Mouse (Mus musculus) right cerebral cortex, postnatal 36 days (tissue): ENCODE data around the gene Jak3.
A peak's percentile ranks its signal among the peaks of the same experiment; 100 is the strongest.

Experiments used
- DNase-seq, 2 experiments: peaks; one replicate each; pipeline ENCODE4 v3.0.0; 2022; ENCODE audit warnings: low spot score in 2 of 2, mixed read lengths in 1 of 2

The Jak3 gene

DNA sequence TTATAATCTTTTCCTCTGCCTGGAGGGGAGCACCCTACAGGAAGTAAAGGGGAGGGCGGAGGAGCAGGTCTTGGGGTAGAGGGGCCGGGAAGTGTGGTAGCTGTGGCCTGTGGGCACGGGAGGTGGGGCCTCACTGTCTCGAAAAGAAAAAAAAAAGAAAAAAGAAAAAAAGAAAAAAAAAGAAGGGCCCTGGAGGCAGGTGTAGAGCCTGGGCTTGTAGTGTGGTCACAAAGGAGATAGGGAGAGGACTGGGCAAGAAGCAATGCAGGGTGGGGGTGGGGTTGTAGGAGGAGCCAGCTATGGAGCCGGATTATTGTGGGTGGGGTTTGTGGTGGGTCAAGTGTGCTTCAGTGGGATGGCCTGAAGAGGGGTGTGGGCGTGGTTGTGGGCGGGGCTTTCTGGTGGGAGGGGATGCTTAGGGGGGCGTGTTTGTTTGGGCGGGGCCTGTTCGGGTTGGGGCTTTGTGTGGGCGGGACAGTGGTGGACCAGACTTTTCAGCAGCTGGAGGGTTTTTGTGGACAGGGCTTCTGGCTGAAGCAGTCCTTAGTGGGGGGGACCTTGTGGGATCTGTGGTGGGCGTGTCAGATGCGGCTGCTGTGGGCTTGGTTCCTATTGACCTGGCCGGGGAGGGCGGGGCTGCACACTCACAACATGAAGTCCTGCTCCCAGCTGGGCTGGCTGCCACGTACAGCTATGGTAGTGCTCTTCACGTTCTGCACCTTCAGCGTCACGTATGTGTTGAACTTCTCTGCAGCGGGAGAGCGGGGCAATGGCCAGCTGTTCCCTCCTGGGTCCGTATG is 10.6 kb upstream of the Jak3 start:
- no peak for DNase-seq

- no peak for DNase-seq
Measured at GRCm38 (mm10) chr8:71666855-71667254, 9.2 kb upstream of the Jak3 start.

DNA sequence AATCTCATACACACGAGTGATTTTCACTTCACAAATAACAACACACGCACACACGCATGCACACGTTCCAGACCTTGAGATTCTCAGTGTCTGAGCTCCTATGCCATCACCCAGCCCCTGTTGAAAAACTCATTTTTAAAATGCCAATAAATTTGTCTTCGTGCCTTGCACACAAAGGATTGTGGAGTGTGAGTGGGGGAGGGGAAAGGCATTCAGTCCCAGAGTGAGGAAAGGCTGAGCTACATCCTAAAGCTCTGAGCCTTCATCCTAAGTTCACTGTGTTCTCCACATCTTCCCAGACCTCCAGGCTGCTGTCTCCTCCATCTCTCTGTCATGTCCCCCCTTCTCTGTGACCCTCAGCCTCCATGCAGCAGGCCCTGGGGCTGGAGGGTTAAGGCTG is 8.8 kb upstream of the Jak3 start:
- no peak for DNase-seq

GRCm38 (mm10) chr8:71668220-71668975 is 7.7 kb upstream of the Jak3 start:
- DNase-seq = no peak

DNA sequence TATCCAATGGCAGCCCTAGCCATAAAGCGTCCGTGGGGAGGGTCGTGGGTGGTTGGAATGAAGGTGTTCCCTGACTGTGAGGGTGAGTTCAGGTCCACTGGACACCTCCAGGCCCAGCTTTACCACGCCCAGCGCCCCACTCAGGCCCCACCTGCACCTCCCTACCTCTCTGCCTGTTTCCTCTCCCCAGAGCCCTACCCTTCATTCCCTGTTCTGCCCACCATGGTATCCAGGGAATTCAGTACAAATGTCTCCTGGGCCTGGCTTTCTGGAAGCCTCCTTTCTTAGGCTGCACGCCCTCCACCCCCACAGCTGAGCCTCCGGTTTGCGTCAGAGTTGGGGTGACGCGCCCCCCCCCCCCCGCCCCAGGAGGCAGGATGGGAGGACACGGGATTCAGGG is 5.9 kb upstream of the Jak3 start:
- no peak for DNase-seq

DNA sequence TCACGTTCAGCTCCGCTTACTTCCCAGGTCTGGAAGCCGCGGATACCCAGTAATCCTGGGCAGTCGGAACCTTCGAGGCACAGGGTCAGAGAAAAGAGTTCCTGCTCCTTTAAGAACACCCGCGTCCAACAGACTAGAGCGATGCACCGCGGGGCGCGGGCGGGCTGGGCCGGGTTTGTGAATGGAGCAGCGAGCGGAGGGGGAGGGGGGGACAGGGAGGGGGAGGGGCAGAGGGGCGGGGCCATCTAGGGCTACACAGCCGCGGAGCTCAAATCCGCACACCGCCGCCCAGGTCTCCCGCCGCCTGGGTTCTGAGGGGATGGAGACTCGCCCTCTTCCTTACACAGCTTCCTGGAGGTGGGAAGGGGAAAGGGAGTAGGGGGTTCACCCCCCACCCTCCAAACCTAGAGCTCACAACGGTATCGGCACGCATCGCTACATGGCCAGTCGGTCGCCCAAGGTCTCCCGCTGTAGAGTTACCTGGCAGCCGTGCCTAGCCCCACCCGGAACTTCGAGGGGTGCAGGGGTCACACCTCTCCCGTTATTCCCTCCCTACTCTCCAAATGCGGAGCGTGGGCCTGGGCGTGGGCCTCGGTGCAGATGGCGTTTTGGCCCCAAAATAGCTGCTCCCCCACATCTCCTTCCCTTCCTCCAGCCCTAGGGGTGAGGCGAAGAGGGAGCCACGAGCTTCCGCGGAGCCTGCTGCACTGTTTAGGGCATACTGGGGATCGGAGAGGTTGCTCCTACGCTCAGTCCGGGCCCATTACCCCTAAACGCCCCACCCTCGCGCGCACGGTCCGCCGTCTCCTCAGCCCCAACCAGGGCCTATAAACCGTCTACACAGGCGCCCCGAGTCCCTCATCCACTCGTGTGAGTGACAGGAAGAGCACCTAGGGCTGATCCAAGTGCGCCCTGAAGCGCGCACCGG is 5.2 kb upstream of the Jak3 start:
- DNase-seq = peak; percentile 67 to 70

DNA sequence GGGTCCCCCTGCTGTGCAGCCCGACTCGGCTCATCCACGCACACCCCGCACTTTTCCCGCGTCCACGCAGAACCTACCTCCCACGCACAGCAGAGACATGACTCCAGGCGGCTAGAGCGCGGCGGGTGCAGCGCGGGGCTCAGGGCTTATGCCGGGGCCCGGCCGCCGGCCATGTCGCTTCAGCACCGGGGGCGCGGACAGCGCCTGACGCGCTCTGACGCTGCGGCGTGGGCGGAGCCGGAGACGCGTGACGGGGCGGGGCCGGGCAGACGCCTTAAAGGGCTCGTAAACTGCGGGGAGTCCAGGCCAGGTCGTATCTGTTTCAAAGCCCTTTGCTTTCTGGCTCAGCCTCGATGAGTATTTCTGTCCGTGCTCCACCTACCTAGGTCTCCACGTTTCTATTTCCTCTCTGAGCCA is 4.5 kb upstream of the Jak3 start, which contains the start of gene Unc13a:
Gene Unc13a, minus strand, starts transcription at position 209 of the 417 bp plus-strand sequence.
- DNase-seq = peak; percentile 86 to 89

- DNase-seq = no peak
Measured at GRCm38 (mm10) chr8:71672168-71672735, 3.8 kb upstream of the Jak3 start.

GRCm38 (mm10) chr8:71674071-71674470 is 2.0 kb upstream of the Jak3 start:
- DNase-seq = no peak

DNA sequence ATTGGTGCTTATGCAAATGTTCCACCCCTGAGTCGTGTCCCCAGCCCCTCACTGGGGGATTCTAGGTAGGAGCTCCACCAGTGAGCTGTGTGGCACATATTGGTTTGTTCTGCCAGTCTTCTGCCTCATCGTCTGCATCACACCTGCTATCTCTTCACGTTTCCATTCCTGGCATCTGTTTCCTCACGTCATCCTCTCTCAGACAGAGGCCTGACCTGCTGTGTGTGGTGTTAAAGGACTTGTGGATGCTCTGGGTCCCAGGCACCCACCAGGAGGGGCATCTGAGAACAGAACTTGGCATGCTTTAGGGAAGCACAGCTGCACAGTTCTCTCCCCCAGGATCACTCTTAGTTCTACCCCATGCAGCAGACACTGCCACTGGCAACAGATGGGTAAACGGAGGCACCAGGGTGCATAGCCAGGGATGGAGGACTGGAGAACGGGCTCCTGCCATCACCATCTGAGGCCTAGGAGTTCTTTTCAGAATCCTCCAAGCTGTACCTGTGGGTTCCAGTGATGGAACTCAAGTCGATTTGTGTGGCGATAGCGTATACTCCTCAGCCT is 558 bp upstream of the Jak3 start:
- no peak for DNase-seq

- DNase-seq = no peak
Measured at GRCm38 (mm10) chr8:71676803-71677202, 707 bp downstream of the Jak3 start.

- no peak for DNase-seq
Measured at GRCm38 (mm10) chr8:71677555-71677954, 1.5 kb downstream of the Jak3 start.

- no peak for DNase-seq
Measured at GRCm38 (mm10) chr8:71678216-71678615, 2.1 kb downstream of the Jak3 start.

DNA sequence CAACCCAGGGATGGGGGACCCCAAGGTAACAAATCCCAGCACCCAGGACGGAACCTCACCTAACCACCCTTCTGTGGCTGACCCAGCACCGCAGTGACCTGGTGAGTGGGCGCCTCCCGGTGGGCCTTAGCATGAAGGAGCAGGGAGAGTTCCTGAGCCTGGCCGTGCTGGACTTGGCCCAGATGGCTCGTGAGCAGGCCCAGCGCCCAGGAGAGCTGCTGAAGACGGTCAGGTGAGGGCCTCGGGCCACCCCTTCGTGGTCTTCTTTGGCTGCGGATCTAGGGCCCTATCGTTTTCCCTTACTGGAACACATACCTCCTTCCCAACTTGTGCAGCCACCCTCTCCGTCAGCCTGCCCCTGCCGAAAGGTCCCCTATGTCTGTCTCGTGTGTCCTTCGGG is 3.0 kb downstream of the Jak3 start:
- DNase-seq = no peak

DNA sequence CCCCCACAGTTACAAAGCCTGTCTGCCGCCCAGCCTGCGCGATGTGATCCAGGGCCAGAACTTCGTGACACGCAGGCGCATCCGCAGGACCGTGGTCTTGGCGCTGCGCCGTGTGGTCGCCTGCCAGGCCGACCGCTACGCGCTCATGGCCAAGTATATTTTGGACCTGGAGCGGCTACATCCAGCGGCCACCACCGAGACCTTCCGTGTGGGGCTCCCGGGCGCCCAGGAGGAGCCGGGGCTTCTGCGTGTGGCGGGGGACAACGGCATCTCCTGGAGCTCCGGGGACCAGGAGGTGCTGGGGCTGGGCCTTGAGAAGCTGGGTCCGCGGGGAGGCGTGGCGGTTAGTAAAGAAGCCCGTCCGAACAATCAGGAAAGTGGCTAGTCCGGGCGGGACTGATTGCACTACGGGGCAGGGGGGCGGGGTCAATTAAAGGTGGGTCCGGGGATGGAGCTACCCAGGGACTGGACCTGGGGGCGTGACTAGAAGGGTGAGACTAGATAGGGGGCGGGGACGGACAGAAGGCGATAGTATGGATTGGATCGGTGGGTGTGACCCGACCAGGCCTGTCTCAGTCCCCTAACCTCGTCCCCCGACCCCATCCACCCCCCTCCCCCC is 3.6 kb downstream of the Jak3 start:
- no peak for DNase-seq

GRCm38 (mm10) chr8:71680471-71680870 is 4.4 kb downstream of the Jak3 start:
- DNase-seq = no peak

DNA sequence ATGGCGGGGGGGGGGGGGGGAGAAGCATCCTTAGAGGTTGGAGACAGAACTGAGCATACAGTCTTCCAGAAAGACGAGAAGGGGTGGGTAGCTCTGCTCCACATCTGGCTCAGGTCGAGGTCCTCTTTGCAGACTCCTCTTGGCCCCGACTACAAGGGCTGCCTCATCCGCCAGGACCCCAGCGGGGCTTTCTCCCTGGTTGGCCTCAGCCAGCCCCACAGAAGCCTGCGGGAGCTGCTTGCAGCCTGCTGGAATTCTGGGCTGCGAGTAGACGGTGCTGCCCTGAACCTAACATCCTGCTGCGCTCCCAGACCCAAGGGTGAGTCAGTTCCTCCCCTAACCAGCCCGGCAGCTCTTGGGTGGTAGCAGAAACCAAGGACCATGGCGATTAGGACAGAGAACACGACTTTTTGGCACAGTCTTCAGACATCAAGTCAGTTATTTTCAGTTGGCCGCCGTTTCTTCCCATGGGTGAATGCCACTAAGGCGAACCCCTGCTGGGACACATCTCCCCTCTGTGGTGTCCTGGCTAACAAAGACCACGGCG is 5.3 kb downstream of the Jak3 start:
- no peak for DNase-seq

GRCm38 (mm10) chr8:71682832-71683231 is 6.7 kb downstream of the Jak3 start:
- no peak for DNase-seq

- DNase-seq = no peak
Measured at GRCm38 (mm10) chr8:71684701-71685100, 8.6 kb downstream of the Jak3 start.

DNA sequence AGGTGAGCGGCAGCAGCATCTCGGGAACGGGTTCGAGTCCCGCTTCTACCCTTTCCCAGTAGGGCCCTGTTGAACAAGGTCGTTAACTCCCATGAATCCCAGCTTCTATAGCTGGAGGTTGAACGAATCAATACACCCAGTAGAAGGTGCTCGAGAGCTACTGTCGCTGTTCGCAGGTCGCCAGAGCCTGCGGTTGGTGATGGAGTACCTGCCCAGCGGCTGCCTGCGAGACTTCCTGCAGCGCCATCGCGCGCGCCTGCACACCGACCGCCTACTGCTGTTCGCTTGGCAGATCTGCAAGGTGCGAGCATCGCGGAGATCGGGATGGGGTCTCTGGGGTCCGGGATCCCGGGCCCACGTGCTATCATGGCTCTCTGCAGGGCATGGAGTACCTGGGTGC is 9.5 kb downstream of the Jak3 start:
- DNase-seq = no peak
